Mouse (Mus musculus) frontal cortex, postnatal 36 days (tissue): ENCODE results near the gene Hcfc2.

Experiments used
- DNase-seq, 2 experiments: peaks; one replicate each; pipeline ENCODE4 v3.0.0; 2022; ENCODE audit warnings: low spot score in 2 of 2

The Hcfc2 gene

DNA sequence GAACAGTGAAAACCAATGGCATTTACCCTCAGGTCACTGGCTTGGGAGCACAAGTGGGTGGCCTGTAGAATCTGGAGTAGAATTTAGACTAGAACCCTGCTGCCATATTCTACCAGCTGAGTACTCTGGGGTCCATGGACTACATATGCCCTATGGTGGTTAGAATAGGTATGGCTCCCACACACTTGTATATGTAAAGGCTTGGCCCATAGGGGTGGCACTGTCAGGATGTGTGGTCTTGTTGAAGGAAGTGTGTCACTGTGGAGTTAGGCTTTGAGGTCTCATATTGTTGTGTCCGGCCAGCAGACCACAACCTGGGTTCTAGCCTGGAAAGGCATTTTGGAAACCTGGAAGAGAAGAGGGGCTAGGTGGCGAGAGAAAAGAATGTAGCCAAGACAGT lies 74.8 kb downstream of the Hcfc2 start:
- DNase-seq: no peak

DNA sequence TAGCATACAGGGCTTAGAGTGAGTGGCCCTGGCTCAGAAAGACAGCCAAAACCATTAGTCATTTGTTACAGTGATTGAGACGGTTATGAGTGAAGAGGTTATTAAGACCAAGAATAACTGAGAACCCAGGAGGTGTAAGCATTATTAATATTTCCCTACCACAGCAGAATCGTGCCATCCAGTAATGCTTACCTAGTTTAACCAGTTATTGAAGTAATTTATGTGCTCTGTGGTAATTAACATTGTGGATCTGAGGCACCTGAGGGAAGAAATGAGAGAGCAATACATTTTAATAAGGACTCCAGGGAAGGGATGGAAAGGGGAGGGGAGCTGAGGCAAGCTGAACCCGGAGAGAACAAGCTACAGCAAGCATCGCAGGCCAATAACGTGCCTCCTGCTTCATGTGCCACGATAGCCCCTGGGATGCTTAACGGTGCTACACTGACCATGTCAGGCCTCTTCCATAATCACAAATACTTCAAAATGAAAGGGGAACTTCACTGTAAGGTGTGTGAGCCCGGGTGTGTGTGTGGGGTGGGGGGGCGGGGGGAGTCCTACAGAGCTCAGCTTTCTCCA lies 75.7 kb downstream of the Hcfc2 start:
- no peak for DNase-seq

DNA sequence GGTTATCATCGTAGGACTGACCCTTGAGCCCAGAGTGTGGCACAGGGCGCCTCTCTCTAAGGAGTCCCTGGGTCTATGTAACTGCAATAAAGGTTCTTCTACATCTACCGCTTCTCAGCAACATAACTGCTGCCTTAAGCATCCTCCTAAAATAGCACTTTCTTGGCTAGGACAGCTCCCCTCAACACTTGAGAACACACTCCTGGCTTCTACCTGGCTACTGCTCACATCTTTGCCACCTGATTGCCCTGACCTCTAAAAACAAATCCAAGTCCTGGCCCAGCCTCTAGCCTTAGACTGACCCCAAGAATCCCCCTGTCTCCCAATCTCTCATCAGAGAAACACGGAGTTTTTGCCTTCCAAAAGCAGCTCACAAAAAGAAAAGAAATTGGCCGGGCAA lies 78.9 kb downstream of the Hcfc2 start:
- no peak for DNase-seq

DNA sequence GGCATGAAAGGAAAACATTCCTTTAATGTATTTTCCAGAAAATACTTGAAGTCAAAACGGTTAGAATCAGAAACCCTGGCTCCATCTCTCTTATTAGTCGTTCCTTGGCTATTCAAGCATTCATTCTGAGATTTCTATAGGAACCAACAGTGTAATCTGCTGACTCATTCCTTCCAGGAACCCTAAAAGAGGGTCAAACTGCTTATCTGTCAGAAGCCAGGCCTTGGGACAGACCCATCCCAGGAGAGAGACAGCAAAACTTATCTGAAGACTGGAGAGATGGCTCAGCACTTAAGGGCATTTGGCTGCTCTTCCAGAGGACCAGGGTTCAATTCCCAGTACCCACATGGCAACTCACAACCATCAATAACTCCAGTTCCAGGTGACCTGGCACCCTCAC lies 81.1 kb downstream of the Hcfc2 start:
- DNase-seq: no peak

DNA sequence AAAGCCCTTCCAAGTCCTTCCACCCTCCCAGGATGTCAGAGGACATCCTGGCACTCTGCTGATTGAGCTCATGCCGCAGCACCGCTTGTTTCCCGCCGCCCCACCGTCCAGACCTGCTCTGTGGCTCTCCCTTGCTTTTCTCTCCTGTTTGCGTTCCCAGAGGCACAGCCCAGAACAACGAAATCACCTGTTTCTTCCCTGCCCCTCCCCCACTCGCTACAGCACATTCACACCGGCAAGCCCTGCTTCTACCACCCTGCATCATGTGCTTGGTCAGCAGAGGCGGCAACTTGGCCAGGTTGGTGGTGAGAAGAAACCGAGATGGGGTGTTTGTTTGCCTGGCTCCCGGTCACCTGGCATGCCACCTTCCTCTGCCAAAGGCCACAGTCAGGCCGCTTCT lies 81.9 kb downstream of the Hcfc2 start:
- no peak for DNase-seq

DNA sequence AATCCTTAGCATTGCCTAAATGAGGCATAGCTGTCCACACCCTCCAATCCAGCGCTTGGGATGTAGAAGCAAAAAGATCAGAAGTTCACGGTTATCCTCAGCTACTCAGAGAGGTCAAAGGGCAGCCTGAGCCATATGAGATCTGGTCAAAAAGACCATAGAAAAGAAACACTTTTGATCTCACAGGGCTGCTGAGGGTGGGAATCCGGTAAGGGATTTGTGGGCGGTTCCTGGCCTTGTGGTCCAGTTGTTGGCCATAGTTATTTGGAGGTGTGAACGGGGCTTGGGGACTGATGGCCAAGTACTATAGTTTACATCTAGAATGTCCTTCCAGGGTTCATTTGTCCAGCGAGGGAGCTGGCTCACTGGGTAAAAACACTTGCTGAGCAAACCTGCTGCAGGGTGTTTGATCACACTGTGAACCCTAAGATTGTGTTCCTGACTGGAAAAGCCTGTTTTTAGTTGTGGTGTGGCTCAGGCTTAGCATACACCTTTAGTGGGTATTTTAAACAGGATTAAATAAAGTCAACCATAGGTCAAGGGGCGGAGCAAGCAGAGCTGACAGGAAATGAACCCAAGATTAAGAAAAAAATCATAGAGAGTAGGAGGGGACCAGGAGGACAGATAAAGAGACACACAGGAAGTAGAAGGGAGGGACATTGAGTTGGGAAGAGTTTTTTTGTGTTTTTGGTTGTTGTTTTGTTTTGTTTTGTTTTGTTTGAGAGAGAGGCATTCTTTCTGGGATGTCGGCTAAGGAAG lies 83.0 kb downstream of the Hcfc2 start:
- no peak for DNase-seq

DNA sequence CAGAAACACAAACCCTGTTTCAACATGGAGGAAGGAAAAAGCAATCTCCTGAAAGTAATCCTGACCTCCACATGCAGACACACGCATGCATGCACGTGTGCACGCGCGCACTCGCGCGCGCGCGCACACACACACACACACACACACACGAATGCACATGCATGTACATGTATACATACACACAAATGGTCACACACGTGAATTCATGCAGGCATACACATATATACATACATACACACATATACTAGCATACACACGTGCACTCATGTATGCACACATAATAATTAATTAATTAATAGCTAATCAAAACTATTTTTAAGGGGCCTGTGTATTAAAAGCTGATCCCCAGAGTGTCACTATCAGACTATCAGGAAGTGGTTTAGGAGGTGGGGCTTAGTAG lies 83.9 kb downstream of the Hcfc2 start:
- DNase-seq: no peak

DNA sequence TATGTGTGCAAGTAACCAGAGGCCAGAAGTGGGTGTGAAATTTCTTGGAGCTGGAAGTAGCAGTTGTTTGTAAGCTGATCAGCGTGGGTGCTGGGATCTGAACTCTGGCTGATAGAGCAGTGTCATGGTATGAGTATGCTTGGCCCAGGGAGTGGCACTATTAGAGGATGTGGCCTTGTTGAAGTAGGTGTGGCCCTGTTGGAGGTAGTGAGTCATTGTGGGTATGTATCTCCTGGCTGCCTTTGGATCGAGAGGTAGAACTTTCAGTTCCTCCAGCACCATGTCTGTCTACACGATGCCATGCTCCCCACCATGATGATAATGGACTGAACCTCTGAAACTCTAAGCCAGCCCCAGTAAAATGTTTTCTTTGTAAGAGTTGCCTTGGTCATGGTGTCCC lies 84.4 kb downstream of the Hcfc2 start:
- DNase-seq: no peak

DNA sequence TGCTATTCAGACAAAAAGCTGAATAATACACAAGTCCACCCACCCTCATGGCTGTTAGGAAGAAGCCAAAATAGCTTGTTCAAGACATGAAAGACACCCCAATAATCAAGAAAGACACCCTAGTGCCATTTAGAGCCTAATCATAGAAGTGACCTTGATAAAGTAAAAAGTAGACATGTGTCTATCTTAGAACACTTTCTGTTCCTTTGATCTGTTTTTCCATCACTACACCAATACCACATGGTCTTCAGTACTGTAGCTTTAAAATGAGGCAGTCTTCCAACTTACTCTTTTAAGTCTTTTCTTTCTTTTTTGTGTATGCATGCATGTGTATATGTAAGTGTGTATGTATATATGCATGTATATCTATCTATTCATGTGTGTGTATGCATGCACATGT lies 84.9 kb downstream of the Hcfc2 start:
- no peak for DNase-seq

DNA sequence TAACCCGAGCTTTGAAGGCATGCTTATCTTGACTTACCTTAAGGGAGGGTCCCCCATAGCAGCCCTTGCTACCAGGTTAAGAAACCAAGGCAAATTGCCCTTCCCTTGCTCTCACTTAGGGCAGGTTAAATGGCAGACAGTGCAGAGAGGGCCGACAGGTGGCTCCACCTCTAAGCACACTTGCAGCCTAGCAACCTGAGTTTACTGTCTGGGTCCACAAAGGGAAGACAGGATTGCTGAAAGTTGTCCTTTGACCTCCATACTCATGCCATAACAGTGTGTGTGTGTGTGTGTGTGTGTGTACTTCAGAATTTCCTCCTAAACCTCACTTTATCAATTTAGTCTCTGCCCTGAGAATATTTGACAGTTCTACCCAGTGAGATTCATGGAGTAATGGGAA lies 86.5 kb downstream of the Hcfc2 start:
- no peak for DNase-seq

DNA sequence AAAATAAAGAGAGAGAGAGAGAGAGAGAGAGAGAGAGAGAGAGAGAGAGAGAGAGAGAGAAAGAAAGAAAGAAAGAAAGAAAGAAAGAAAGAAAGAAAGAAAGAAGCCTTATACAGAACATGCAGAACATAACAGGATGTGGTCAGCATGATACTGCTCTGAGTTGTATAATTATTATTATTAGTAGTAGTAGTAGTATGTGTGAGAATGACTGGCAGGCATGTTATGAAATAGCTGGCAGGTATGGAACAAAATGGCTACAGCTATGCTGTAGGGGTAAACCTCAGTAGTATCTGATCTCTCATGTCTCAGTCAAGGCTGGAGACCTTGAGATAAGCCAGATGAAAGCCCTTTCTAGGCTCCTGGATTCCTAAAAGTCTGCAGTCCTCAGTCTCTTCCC lies 93.2 kb downstream of the Hcfc2 start:
- DNase-seq: no peak

DNA sequence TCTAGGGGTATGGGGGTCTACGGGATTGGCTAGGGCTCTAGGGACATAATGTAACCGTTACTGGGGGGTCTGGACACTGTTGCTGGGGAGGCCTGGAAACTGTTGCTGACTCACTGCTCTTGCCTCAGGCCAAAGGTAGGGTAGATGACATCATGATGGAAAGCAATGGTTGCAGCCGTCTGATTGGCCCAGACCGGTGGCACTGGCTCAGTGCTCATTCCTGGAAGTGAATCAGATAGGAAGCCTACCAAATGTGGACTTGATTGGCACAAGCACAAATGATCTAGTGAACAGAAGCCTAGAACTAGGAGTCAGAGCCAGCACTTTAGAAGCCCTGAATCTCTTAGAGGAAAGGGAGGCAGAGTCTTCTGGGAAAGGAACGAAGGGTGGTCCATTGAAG lies 94.5 kb downstream of the Hcfc2 start:
- DNase-seq: no peak

DNA sequence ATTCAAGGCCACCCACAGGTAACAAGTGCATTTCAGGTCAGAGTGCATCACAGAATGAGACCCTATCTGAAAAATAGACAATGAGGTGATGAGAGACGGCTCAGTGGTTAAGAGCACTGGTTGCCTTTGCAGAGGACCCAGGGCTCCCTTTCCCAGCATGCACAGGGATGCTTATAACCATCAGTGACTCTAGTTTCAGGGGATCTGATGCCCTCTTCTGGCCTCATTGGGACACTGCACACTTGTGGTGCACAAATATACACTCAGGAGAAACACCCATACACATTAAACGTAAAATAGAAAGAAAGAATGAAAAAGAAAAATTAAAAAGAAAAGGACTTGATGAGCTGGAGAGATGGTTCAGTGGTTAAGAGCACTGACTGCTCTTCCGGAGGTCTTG lies 95.8 kb downstream of the Hcfc2 start:
- no peak for DNase-seq
